Mouse (Mus musculus) heart, postnatal 36 days (tissue): Measurements from ENCODE around the gene Gm44790. TPM values are rescaled to one million over a fixed set of nuclear protein-coding genes. Genes with fewer than 3 reads are reported as not detected.

Experiments
- DNase-seq, 2 experiments: peaks; one replicate each; pipeline ENCODE4 v3.0.0; 2021 to 2022
- intact Hi-C: fragments of 180-260 bp; cut with DNase I; formaldehyde crosslinking; loops from one replicate; pipeline ENCODE4 v1.15.1; 2025
- total RNA-seq, 2 experiments: library from RNA; stranded (reverse); gene quantifications; 2 replicates each; pipeline ENCODE4 v1.2.3; 2021

Gm44790 gene
- total RNA-seq, 2 experiments from 2014 or later, result not detected

- peak; percentile 92 to 94 for DNase-seq
- intact Hi-C loops, result loop anchor here (2.0 to 5.0 kb wide), 3 partner anchors 35 to 261 kb away; partner anchors contain the start of genes C87436 and Fam136a
Observed at GRCm38 (mm10) chr6:86403728-86404099, 22.7 kb upstream of the Gm44790 start.

GRCm38 (mm10) chr6:86404100-86404861 lies 22.2 kb upstream of the Gm44790 start, which contains the start of gene Tia1:
Gene Tia1 (plus strand): TSS chr6:86404219.
- intact Hi-C loops, result loop anchor here (2.0 to 5.0 kb wide), 2 partner anchors 35 to 262 kb away; partner anchors contain the start of gene C87436
- DNase-seq, result peak; percentile 94 to 95

- no peak for DNase-seq
- intact Hi-C loops, result loop anchor here (2.0 to 5.0 kb wide), 2 partner anchors 34 to 263 kb away; partner anchors contain the start of gene C87436
Observed at GRCm38 (mm10) chr6:86404996-86405395, 21.5 kb upstream of the Gm44790 start.

GRCm38 (mm10) chr6:86406306-86406705 lies 20.2 kb upstream of the Gm44790 start:
- intact Hi-C loops, result no loop called here
- DNase-seq, result no peak

GRCm38 (mm10) chr6:86418711-86419110 lies 7.7 kb upstream of the Gm44790 start:
- intact Hi-C loops, result no loop called here
- no peak for DNase-seq

GRCm38 (mm10) chr6:86419239-86419638 lies 7.2 kb upstream of the Gm44790 start:
- intact Hi-C loops, result no loop called here
- DNase-seq, result no peak

- intact Hi-C loops, result no loop called here
- no peak for DNase-seq
Observed at GRCm38 (mm10) chr6:86420491-86420890, 6.0 kb upstream of the Gm44790 start.

- no peak for DNase-seq
- intact Hi-C loops, result no loop called here
Observed at GRCm38 (mm10) chr6:86431531-86431930, 5.1 kb downstream of the Gm44790 start.

GRCm38 (mm10) chr6:86433696-86434095 lies 7.2 kb downstream of the Gm44790 start:
- no peak for DNase-seq
- intact Hi-C loops, result no loop called here

GRCm38 (mm10) chr6:86437711-86438110 lies 11.3 kb downstream of the Gm44790 start:
- intact Hi-C loops, result loop anchor here (1.0 to 2.0 kb wide), 5 partner anchors 33 to 233 kb away; partner anchors contain the start of genes Fam136a and Tia1
- peak in 1 of 2 experiments; percentile 41 for DNase-seq

- intact Hi-C loops, result loop anchor here (1.0 to 2.0 kb wide), 5 partner anchors 32 to 232 kb away; partner anchors contain the start of genes Fam136a and Tia1
Observed at GRCm38 (mm10) chr6:86438272-86439118, 12.0 kb downstream of the Gm44790 start, which contains the start of gene C87436. Gene C87436 (plus strand): TSS chr6:86438374.

GRCm38 (mm10) chr6:86439119-86439496 lies 12.7 kb downstream of the Gm44790 start:
- DNase-seq, result no peak
- intact Hi-C loops, result loop anchor here (2.0 kb wide), 4 partner anchors 32 to 232 kb away; partner anchors contain the start of genes Fam136a and Tia1

More at GRCm38 (mm10) chr6:86438272-86439118, 12.0 kb downstream of the Gm44790 start, which contains the start of gene C87436:
- DNase-seq, result peak; percentile 96 to 98

- intact Hi-C loops, result loop anchor here (2.0 kb wide), 4 partner anchors 31 to 231 kb away; partner anchors contain the start of genes Fam136a and Tia1
- no peak for DNase-seq
Observed at GRCm38 (mm10) chr6:86439531-86439930, 13.1 kb downstream of the Gm44790 start.

- DNase-seq, result no peak
- intact Hi-C loops, result no loop called here
Observed at GRCm38 (mm10) chr6:86441571-86441970, 15.1 kb downstream of the Gm44790 start.

- no peak for DNase-seq
- intact Hi-C loops, result no loop called here
Observed at GRCm38 (mm10) chr6:86445551-86445950, 19.1 kb downstream of the Gm44790 start.

- DNase-seq, result no peak
- intact Hi-C loops, result no loop called here
Observed at GRCm38 (mm10) chr6:86446927-86447568, 20.6 kb downstream of the Gm44790 start.

GRCm38 (mm10) chr6:86456727-86457126 lies 30.3 kb downstream of the Gm44790 start:
- intact Hi-C loops, result no loop called here
- no peak for DNase-seq

GRCm38 (mm10) chr6:86463079-86463478 lies 36.6 kb downstream of the Gm44790 start:
- intact Hi-C loops, result no loop called here
- no peak for DNase-seq

- intact Hi-C loops, result loop anchor here (1.0 to 2.0 kb wide), 3 partner anchors 33 to 197 kb away; partner anchors contain the start of genes C87436 and Mxd1
- peak in 1 of 2 experiments; percentile 6 for DNase-seq
Observed at GRCm38 (mm10) chr6:86471317-86471716, 44.9 kb downstream of the Gm44790 start.

- DNase-seq, result no peak
- intact Hi-C loops, result loop anchor here (1.0 to 2.0 kb wide), 5 partner anchors 25 to 197 kb away; partner anchors contain the start of genes C87436, Mxd1 and Pcbp1
Observed at GRCm38 (mm10) chr6:86471760-86472099, 45.3 kb downstream of the Gm44790 start.
